Mouse (Mus musculus) liver, adult 2 months (tissue): Measurements from ENCODE around the gene Gm10447.

Experiments used
- CTCF ChIP-seq: fragments of 200-500 bp; IDR thresholded peaks from 2 replicates; pipeline ENCODE4 v1.5.1; 2011; ENCODE audit warnings: low read depth, low read length, control low read depth
- POLR2A ChIP-seq: fragments of 200-500 bp; IDR thresholded peaks from 2 replicates; pipeline ENCODE4 v1.6.1; 2011; ENCODE audit warnings: low read length, control low read depth; ENCODE audit not compliant: insufficient read depth; ENCODE audit errors: extremely low read depth

DNA sequence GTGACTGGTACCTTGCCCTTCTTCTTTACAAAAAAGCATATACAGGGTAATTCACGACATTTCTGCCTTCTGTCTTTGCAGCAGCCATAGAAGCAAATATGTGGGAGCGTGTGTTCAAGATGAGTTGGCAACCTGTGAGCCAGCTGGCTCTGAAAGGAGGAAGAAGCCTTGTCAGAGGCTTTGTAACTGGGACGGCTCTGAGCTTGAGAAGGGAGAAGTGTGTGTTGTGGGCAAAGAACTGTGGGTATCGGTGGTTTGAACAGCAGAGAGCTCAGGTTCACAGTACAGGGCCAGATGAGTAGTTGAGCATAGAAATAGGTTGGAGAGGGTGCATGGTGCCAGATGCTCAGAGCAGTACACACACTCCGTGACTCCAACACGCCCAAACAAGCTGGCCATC is 40.0 kb upstream of the Gm10447 start:
- TF ChIP-seq POLR2A, result no peak
- TF ChIP-seq CTCF, result no peak
